Mouse (Mus musculus) subcutaneous adipose tissue, adult 2 months (tissue): Measurements from ENCODE around the gene BC024978. TPM values are rescaled to one million over a fixed set of nuclear protein-coding genes. Genes with fewer than 3 reads are reported as not detected.

Source experiments
- polyA plus RNA-seq: library from polyadenylated mRNA; depleted of rRNA; stranded (reverse); fragments of >200 nt; gene quantifications from 2 replicates; pipeline ENCODE4 v1.2.3, GENCODE M21; 2012; ENCODE audit warnings: low replicate concordance; rRNA removed

The BC024978 gene
- polyA plus RNA-seq = 20.1 and 21.9 TPM in 2 replicates

GRCm38 (mm10) chr7:27195681-27196611, at the start of gene BC024978, which contains the start of gene Snrpa:
BC024978 (plus strand) TSS chr7:27195781.
Snrpa (minus strand) TSS chr7:27196271.

DNA sequence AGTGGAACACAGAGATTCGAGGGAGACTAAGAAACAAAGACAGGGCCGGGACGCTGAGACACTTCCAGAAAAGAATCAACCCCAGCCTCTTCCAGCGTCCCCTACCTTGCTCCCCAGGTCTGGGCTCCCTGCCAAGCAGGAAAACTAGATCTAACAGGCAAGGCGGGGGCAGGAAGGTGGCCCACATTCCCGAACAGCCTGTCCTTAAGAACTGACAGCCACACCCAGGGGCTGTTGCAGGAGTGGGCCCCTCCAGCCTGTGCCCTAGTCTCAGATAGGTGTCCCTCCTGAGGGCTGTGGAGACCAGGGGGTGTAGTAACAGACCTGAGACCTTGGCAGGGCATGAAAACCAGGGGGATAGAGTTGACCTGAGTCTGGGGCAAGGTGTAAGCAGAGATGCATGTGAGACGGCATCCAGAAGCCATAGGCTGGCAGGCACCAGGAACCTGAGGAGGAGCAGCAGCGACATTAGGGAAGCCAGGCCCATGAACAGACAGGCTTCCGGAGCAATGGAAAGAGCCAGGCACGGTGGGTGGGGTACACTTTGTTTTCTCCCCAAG, 42.3 kb upstream of the BC024978 start, which contains the start of gene Cyp2t4:
Cyp2t4 (plus strand) TSS at position 510 of the 560 bp plus-strand sequence.

DNA sequence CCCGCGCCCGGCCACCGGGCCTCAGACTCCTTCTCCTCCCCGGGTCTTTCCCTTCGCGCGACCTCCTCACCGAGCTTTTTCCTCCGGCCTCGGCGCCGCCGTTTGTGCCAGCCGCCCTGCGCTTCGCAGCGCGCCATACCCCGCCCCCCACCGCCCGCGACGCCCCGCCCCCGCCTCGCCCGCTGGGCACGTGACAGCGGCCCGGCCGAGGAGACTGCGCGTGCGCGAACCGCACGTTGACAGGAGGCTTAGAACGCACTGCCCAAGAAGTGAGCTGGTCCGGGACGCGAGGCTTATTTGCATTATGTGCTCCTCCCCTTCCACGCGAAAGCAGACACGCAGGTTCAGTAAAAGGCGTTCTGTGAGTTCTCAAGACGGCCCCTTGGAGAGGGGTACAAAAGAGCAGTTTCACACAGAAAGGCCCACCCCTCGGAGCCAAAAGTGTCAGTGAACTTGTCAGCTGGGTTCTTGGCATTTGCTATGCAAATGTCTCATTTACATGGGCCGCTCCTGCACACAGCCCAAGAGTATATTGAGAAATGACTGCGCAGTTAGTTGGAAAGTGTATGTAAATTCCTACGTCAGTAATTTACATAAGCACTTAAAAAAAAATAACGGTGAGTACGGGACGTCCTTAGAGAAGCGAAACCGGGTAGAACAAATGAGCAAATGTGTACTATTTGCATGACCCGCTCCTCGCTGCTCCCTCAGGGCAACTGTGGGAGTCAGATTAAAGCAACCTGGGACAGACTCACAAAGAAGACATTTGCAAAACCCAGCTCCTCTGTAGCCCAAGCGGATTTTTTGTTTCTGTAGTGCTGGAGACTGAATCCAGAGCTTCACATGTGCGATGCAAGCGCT, 28.7 kb upstream of the BC024978 start, which contains the start of gene Egln2:
Egln2 (minus strand) TSS at position 189 of the 861 bp plus-strand sequence.

DNA sequence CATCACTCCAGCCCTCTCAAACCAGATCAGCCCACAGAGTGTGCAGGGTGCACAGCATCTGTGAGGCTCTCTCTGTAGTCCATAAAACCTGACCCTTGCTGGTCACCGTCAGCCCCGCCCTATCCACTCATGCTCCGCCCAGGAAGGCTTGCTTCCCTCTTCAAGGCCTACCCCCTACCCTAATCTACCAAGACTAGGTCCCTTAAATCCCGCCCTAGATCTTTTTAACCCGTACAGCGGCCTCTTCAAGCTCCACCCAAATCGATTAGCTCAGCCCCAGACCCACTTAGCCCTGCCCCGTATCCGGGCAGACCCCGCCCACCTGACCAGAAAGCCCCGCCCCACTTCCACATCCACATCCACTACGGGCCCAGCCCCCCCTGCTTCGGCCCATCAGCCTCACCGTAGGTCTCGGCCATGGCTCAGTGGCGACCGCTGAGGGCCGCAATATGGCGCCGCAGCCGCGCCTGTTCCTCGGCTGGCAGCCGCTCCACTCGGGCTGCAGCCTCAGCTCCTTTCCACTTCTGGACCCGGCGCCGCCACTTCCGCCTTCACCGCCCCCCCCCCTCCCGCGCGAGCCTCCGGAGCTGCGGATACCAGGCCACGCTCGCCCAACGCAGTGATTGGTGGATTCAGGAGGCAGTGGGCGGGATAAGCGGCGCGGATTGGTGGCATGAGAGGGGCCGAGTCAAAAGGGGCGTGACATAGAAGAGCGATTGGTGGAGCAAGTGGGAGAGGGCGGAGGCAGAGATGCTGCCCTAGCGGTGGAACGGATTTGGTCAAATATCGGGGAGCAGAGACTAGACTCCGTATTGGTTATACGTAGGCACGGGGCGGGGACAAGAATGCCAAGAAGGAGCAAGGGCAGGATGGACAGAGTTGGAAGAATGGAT, 17.0 kb upstream of the BC024978 start, which contains the start of gene Rab4b:
Rab4b (minus strand) TSS at position 573 of the 893 bp plus-strand sequence.

GRCm38 (mm10) chr7:27180837-27181695, 14.5 kb upstream of the BC024978 start, which contains the start of the genes Gm21983 and Mia:
Gm21983 (minus strand) TSS chr7:27181086.
Mia (minus strand) TSS chr7:27181157.

DNA sequence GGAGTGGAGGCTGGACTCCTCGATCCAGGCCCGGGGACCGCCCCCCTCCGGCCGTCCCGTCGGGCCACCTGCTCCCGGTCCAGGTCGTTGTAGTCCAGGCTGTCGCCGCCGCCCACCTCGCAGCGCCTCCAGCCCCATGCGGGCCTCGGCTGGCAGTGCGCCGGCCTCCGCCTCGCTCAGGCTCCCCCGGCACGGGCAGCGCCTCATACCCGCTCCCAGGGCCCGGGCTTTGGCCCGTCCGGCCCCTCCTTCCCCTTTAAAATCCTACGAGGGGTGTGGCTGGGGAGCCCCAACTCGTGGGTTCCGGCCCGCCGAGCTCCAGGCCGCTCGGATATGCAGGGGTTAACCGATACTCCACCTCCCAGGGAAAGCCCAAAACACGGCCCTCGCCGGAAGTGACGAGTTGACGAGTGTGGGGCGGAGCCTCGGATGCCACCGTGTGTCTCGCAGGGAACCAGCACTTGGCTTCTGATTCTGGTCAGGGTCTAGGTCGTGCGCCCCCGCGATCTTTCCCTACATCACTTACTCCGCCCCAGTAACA, 32.8 kb downstream of the BC024978 start, which contains the start of gene Itpkc:
Itpkc (minus strand) TSS at position 381 of the 541 bp plus-strand sequence.

DNA sequence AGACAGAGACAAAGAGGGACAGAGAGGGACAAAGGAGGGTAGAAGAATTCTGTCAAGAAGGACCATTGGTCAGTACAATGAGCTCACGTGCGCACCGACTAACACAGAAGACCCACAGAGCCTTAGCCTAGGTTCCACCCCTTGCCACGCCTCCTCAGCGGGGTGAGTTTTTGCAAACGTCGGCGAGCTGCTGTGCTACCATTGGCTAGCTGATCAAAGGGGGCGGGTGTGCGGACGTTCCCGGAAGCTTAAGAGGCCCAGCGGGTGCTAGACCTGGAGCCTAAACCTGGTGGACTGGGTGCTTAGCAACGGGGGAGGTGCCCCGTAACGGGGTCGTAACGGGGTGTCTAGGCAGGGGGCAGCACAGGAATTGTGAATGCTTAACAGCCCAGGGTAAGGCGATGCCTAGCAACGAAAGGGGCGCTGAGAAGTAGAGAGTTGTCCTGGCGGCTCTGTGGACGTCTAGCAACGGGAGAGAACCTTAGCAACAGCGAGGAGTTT, 37.2 kb downstream of the BC024978 start, which contains the start of gene Coq8b:
Coq8b (plus strand) TSS at position 243 of the 501 bp plus-strand sequence.

GRCm38 (mm10) chr7:27258205-27258899, 62.8 kb downstream of the BC024978 start, which contains the start of gene Numbl:
Numbl (plus strand) TSS chr7:27258433.

Other genes starting within 250 kb of the BC024978 start
- gene Cyp2a12, start 166.7 kb upstream of the BC024978 start, polyA plus RNA-seq = 0.06 and 0.24 TPM in 2 replicates
- gene Cyp2f2, start 75.9 kb upstream of the BC024978 start, polyA plus RNA-seq = 9.0 and 14.8 TPM in 2 replicates
- gene Cyp2t4, start 42.1 kb upstream of the BC024978 start, polyA plus RNA-seq = not detected in 2 replicates
- gene Egln2, start 29.0 kb upstream of the BC024978 start, polyA plus RNA-seq = 83.5 and 96.6 TPM in 2 replicates
- gene Rab4b, start 16.9 kb upstream of the BC024978 start, polyA plus RNA-seq = 77.9 and 79.4 TPM in 2 replicates
- gene Gm21983, start 14.7 kb upstream of the BC024978 start, polyA plus RNA-seq = 0.17 TPM in 1 of 2 replicates, not detected in the other
- 1.1 TPM in 1 of 2 replicates, not detected in the other for gene Mia, start 14.6 kb upstream of the BC024978 start, polyA plus RNA-seq
- 111 and 233 TPM in 2 replicates for gene Snrpa, start 490 bp downstream of the BC024978 start, polyA plus RNA-seq
- 7.3 and 14.0 TPM in 2 replicates for gene Itpkc, start 32.9 kb downstream of the BC024978 start, polyA plus RNA-seq
- gene Coq8b, start 37.2 kb downstream of the BC024978 start, polyA plus RNA-seq = 50.2 and 54.2 TPM in 2 replicates
- 30.1 and 76.4 TPM in 2 replicates for gene Numbl, start 62.7 kb downstream of the BC024978 start, polyA plus RNA-seq
- gene Ltbp4, start 141.9 kb downstream of the BC024978 start, polyA plus RNA-seq = 418 and 455 TPM in 2 replicates
- 52.2 and 84.5 TPM in 2 replicates for gene Shkbp1, start 160.2 kb downstream of the BC024978 start, polyA plus RNA-seq
- 3.5 TPM in 1 of 2 replicates, not detected in the other for gene Gm20479, start 161.6 kb downstream of the BC024978 start, polyA plus RNA-seq